35 mouse cellular contexts compared by ENCODE assay signal in genomic region chrX:46160557-46160956, GRCm38 (mm10).
"Had no signal": no experiment of that assay in that cellular context is flagged by ENCODE, and none has a peak within 500 bp of the region (broad histone marks: within the 10 kb centered on the region; RNA-seq: fewer than 3 reads in every experiment).

No protein-coding gene starts in this region.

- H3K4me3 ChIP-seq: heart, embryonic 10.5 days; heart, embryonic 12.5 days; heart, embryonic 13.5 days; heart, embryonic 15.5 days; hindbrain, embryonic 10.5 days; hindbrain, embryonic 12.5 days; hindbrain, embryonic 13.5 days; hindbrain, embryonic 15.5 days; intestine, embryonic 15.5 days; kidney, embryonic 15.5 days; layer of hippocampus, adult 2 months had no signal

- DNase-seq: heart, postnatal 10 days; heart, postnatal 14 days; heart, postnatal 36 days; heart, postnatal 4 days; kidney, adult 11 months; kidney, adult 18-20 months; kidney, adult 2 months; kidney, adult 8-10 months; kidney, adult 9 months; kidney, postnatal 10 days; kidney, postnatal 14 days; kidney, postnatal 25 days; kidney, postnatal 36 days; kidney, postnatal 4 days; layer of hippocampus, adult 9-11 months; layer of hippocampus, postnatal 36 days had no signal

- H3K9ac ChIP-seq: heart, embryonic 12.5 days; heart, embryonic 13.5 days; heart, embryonic 15.5 days; hindbrain, embryonic 12.5 days; hindbrain, embryonic 13.5 days; hindbrain, embryonic 14.5 days; hindbrain, embryonic 15.5 days; intestine, embryonic 15.5 days; kidney, embryonic 15.5 days had no signal

- H3K27me3 ChIP-seq: heart, embryonic 12.5 days; heart, embryonic 13.5 days; heart, embryonic 15.5 days; hindbrain, embryonic 12.5 days; hindbrain, embryonic 13.5 days; hindbrain, embryonic 15.5 days; intestine, embryonic 15.5 days; kidney, embryonic 15.5 days had no signal

- H3K4me1 ChIP-seq: heart, embryonic 10.5 days; heart, embryonic 12.5 days; heart, embryonic 13.5 days; heart, embryonic 15.5 days; hindbrain, embryonic 10.5 days; hindbrain, embryonic 12.5 days; hindbrain, embryonic 13.5 days; hindbrain, embryonic 15.5 days; intestine, embryonic 15.5 days; kidney, embryonic 15.5 days had no signal

- H3K36me3 ChIP-seq: heart, embryonic 10.5 days; heart, embryonic 12.5 days; heart, embryonic 13.5 days; heart, embryonic 15.5 days; hindbrain, embryonic 10.5 days; hindbrain, embryonic 12.5 days; hindbrain, embryonic 13.5 days; hindbrain, embryonic 15.5 days; intestine, embryonic 15.5 days; kidney, embryonic 15.5 days had no signal

- ATAC-seq: hindbrain, embryonic 16.5 days; hindbrain, postnatal 0 days; inflammation-experienced regulatory T-cells, adult 6 months; intestine, embryonic 15.5 days; intestine, embryonic 16.5 days; intestine, postnatal 0 days had no signal

- H3K27ac ChIP-seq: heart, embryonic 10.5 days; heart, embryonic 13.5 days; heart, embryonic 15.5 days; hindbrain, embryonic 10.5 days; hindbrain, embryonic 12.5 days; hindbrain, embryonic 13.5 days; hindbrain, embryonic 14.5 days; hindbrain, embryonic 15.5 days; hindbrain, postnatal 0 days; intestine, embryonic 15.5 days; kidney, embryonic 15.5 days; kidney, postnatal 0 days; layer of hippocampus, adult 2 months had no signal

- H3K9me3 ChIP-seq: heart, embryonic 10.5 days; heart, embryonic 12.5 days; heart, embryonic 13.5 days; heart, embryonic 15.5 days; hindbrain, embryonic 10.5 days; hindbrain, embryonic 12.5 days; hindbrain, embryonic 13.5 days; hindbrain, embryonic 15.5 days; intestine, embryonic 15.5 days; kidney, embryonic 15.5 days had no signal

- H3K4me2 ChIP-seq: heart, embryonic 11.5 days; heart, embryonic 12.5 days; heart, embryonic 13.5 days; heart, embryonic 15.5 days; hindbrain, embryonic 12.5 days; hindbrain, embryonic 13.5 days; hindbrain, embryonic 14.5 days; hindbrain, embryonic 15.5 days; intestine, embryonic 15.5 days; kidney, embryonic 15.5 days had no signal
